Mouse (Mus musculus): Measurements from ENCODE around the gene Cdkal1. TPM values are rescaled to one million over a fixed set of nuclear protein-coding genes. Genes with fewer than 3 reads are reported as not detected.
A peak's percentile ranks its signal among the peaks of the same experiment; 100 is the strongest.

Cdkal1 gene
- polyA plus RNA-seq (2012; fragmentation: generic; extraction: Trizol), result 5.1 TPM
- long read RNA-seq, experiment 1, transcript Cdkal1-201 (16 exons, 2,629 nt), result major isoform, 5 of 12 reads
- long read RNA-seq, experiment 1, partial matches to known transcripts, result 4 of 12 reads
- long read RNA-seq, experiment 1, other reads (novel, unspliced or antisense), result 3 of 12 reads
- long read RNA-seq, experiment 2, transcript Cdkal1-201 (16 exons, 2,629 nt), result major isoform, 85 of 95 reads
- long read RNA-seq, experiment 2, partial matches to known transcripts, result 2 of 95 reads
- long read RNA-seq, experiment 2, other reads (novel, unspliced or antisense), result 7 of 95 reads

DNA sequence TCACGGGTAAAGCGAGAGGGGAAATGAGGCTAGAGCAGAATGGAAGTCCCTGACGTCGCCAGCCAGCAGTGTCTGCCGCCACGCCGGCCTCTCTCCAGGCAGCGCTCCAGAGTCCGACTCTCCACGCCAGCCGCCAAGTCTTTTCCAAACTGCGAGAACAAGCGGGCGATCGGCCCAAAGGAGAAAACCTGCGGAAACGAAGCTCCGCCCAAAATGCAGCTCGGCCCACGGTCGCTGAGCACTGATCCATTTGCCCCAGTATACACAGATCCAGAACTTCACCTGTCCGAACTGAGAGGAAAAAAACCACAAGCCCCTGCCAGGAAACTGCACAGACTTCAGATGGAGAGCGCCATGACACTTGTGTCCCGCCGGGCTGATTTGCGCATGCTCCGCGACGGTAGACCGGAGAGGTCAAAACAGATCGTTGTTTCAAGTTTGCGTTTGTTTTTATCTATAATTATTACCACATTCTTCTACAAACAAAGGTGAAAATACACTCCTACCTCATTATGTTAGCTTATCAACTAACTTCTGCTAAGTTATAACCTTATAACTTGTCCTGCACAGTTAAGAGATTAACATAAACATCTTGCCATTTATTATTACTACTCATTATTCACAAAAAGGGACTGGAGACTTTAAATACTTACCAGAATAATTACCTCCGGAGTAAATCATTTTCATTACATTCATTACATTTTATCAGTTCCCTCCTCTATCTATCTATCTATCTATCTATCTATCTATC lies at the start of gene Cdkal1:
Cdkal1 (minus strand) TSS at position 394 of the 751 bp plus-strand sequence.
- H3K79me2 ChIP-seq (ENCODE audit: control insufficient read depth, insufficient read depth), result peaks cover 50% of the 10 kb centered on the region
- TF ChIP-seq FOSL1 (IDR thresholded peaks at IDR 0.05; ENCODE audit: insufficient read depth, low read length, poor library complexity, severe bottlenecking), result no peak
- TF ChIP-seq CTCF (IDR thresholded peaks at IDR 0.05; ENCODE audit: control insufficient read depth, insufficient read depth, insufficient read length), result no peak
- TF ChIP-seq USF1 (IDR thresholded peaks at IDR 0.05; ENCODE audit: low read depth), result no peak
- peaks cover 20% of the 10 kb centered on the region for H3K36me3 ChIP-seq (ENCODE audit: control insufficient read depth, insufficient read depth)
- H3K79me3 ChIP-seq (ENCODE audit: low read depth), result peaks cover 41% of the 10 kb centered on the region
- H3K4me3 ChIP-seq (ENCODE audit: insufficient read depth, poor library complexity, severe bottlenecking), result peak within 1 kb of the TSS; percentile 65
- no peaks in the 10 kb centered on the region for H3K27me3 ChIP-seq (ENCODE audit: control insufficient read depth, insufficient read depth, insufficient read length)
- H3ac ChIP-seq (ENCODE audit: control insufficient read depth, insufficient read length, low read depth), result peak within 1 kb of the TSS; percentile 70

DNA sequence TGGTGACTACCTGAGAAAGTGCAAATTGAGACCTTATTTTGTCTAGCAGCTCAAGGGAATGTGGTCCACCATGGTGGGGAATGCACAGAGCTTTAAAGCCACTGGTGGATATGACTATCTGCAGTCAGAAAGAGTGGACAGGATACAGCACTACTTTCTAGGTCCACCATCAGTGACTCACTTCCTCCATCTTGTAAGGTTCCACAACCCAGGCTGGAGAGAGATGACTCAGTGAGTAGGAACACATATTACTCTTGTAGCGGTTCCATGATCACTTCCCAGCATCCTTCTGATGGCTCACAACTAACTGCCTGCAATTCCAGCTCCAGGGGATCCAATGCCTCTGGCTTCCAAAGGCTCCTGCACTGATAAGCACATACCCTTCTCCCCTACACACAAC lies 47.9 kb upstream of the Cdkal1 start:
- Histone ChIP-seq H3ac (ENCODE audit: control insufficient read depth, insufficient read length, low read depth) (no peak overlapping the region), H3K79me2 (ENCODE audit: control insufficient read depth, insufficient read depth) (no peaks in the 10 kb centered on the region), H3K36me3 (ENCODE audit: control insufficient read depth, insufficient read depth) (peaks cover 43% of the 10 kb centered on the region), H3K27me3 (ENCODE audit: control insufficient read depth, insufficient read depth, insufficient read length) (no peaks in the 10 kb centered on the region), H3K4me3 (ENCODE audit: insufficient read depth, poor library complexity, severe bottlenecking) (no peak overlapping the region), H3K79me3 (ENCODE audit: low read depth) (no peaks in the 10 kb centered on the region)
- no peak for TF ChIP-seq USF1 (IDR thresholded peaks at IDR 0.05; ENCODE audit: low read depth)
- no peak for TF ChIP-seq CTCF (IDR thresholded peaks at IDR 0.05; ENCODE audit: control insufficient read depth, insufficient read depth, insufficient read length)
- no peak for TF ChIP-seq FOSL1 (IDR thresholded peaks at IDR 0.05; ENCODE audit: insufficient read depth, low read length, poor library complexity, severe bottlenecking)
- no peak for TF ChIP-seq MAX (IDR thresholded peaks at IDR 0.05)
- no peak for TF ChIP-seq CEBPB (IDR thresholded peaks at IDR 0.05; ENCODE audit: low read depth)
- TF ChIP-seq MYOD1 (IDR thresholded peaks at IDR 0.05; ENCODE audit: control insufficient read depth, insufficient read length, low read depth), result no peak
- TF ChIP-seq MYOG (IDR thresholded peaks at IDR 0.05; ENCODE audit: control insufficient read depth, extremely low read depth, insufficient read length), result no peak

DNA sequence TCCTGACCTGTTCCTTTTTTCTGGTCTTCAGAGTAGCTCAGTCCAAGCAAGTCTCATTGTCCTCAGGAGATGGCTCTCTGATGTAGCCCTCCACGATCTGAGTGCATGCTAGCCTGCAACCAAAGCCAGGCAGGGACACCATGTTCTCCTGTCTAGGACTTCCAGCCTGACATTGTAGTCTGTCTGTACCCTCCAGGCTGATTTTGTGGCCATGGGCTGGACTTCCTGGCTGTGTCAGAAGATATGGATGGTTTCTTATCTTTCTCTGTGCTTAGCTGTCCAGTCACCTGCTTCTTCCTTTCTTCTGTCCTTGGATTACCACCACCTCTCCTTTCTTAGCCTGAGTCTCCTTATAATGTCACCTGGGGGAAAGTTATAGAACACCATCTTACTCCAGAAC lies 47.2 kb upstream of the Cdkal1 start:
- TF ChIP-seq CTCF (IDR thresholded peaks at IDR 0.05; ENCODE audit: control insufficient read depth, insufficient read depth, insufficient read length) (no peak), MYOG (IDR thresholded peaks at IDR 0.05; ENCODE audit: control insufficient read depth, extremely low read depth, insufficient read length) (no peak), CEBPB (IDR thresholded peaks at IDR 0.05; ENCODE audit: low read depth) (no peak), FOSL1 (IDR thresholded peaks at IDR 0.05; ENCODE audit: insufficient read depth, low read length, poor library complexity, severe bottlenecking) (no peak), MAX (IDR thresholded peaks at IDR 0.05) (no peak), MYOD1 (IDR thresholded peaks at IDR 0.05; ENCODE audit: control insufficient read depth, insufficient read length, low read depth) (no peak), USF1 (IDR thresholded peaks at IDR 0.05; ENCODE audit: low read depth) (no peak)
- Histone ChIP-seq H3ac (ENCODE audit: control insufficient read depth, insufficient read length, low read depth) (no peak overlapping the region), H3K27me3 (ENCODE audit: control insufficient read depth, insufficient read depth, insufficient read length) (no peaks in the 10 kb centered on the region), H3K4me3 (ENCODE audit: insufficient read depth, poor library complexity, severe bottlenecking) (no peak overlapping the region), H3K79me2 (ENCODE audit: control insufficient read depth, insufficient read depth) (no peaks in the 10 kb centered on the region), H3K79me3 (ENCODE audit: low read depth) (no peaks in the 10 kb centered on the region), H3K36me3 (ENCODE audit: control insufficient read depth, insufficient read depth) (peaks cover 37% of the 10 kb centered on the region)

DNA sequence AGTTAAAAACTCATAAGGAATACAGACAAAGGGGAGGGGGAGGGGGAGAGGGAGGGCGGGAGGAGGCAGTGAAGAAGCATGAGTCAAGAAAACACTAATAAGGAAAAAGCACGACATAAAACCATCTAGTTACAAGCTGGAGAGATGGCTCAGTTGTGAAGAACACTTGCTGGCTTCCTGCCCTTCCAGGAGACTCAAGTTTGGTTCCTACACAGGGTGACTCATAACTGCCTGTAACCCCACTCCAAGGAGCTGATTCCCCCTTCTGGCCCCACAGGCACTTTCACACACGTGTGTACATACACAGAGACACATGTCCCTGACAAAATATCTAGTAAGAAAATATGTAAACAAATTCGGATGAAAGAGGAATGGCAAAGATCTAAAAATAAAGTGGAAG lies 46.2 kb upstream of the Cdkal1 start:
- Histone ChIP-seq H3K36me3 (ENCODE audit: control insufficient read depth, insufficient read depth) (peaks cover 26% of the 10 kb centered on the region), H3K4me3 (ENCODE audit: insufficient read depth, poor library complexity, severe bottlenecking) (no peak overlapping the region), H3K27me3 (ENCODE audit: control insufficient read depth, insufficient read depth, insufficient read length) (no peaks in the 10 kb centered on the region), H3K79me2 (ENCODE audit: control insufficient read depth, insufficient read depth) (no peaks in the 10 kb centered on the region), H3K79me3 (ENCODE audit: low read depth) (no peaks in the 10 kb centered on the region), H3ac (ENCODE audit: control insufficient read depth, insufficient read length, low read depth) (no peak overlapping the region)
- TF ChIP-seq USF1 (IDR thresholded peaks at IDR 0.05; ENCODE audit: low read depth) (no peak), CEBPB (IDR thresholded peaks at IDR 0.05; ENCODE audit: low read depth) (no peak), MAX (IDR thresholded peaks at IDR 0.05) (no peak), FOSL1 (IDR thresholded peaks at IDR 0.05; ENCODE audit: insufficient read depth, low read length, poor library complexity, severe bottlenecking) (no peak), MYOG (IDR thresholded peaks at IDR 0.05; ENCODE audit: control insufficient read depth, extremely low read depth, insufficient read length) (no peak), MYOD1 (IDR thresholded peaks at IDR 0.05; ENCODE audit: control insufficient read depth, insufficient read length, low read depth) (no peak), CTCF (IDR thresholded peaks at IDR 0.05; ENCODE audit: control insufficient read depth, insufficient read depth, insufficient read length) (no peak)

DNA sequence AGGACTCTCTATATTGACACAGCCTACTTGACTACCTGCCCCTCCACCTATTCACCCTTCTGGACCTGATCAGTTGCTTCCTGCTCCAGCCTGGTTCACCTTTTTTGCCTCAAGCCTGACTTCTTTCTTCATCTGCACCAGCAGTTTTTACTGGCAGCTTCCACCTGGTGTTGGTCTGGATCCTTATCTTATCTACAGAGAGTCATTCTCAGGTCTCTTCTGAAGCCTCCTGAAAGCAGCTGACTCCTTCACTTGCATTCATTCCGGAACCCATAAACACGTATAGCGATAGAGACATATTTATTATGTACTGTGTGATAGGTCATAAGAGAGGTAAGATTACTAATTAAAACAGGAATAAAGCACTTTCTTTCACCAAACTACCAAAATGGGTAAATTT lies 11.3 kb upstream of the Cdkal1 start:
- Histone ChIP-seq H3K27me3 (ENCODE audit: control insufficient read depth, insufficient read depth, insufficient read length) (no peaks in the 10 kb centered on the region), H3ac (ENCODE audit: control insufficient read depth, insufficient read length, low read depth) (no peak overlapping the region), H3K36me3 (ENCODE audit: control insufficient read depth, insufficient read depth) (no peaks in the 10 kb centered on the region), H3K79me2 (ENCODE audit: control insufficient read depth, insufficient read depth) (no peaks in the 10 kb centered on the region), H3K79me3 (ENCODE audit: low read depth) (no peaks in the 10 kb centered on the region), H3K4me3 (ENCODE audit: insufficient read depth, poor library complexity, severe bottlenecking) (no peak overlapping the region)
- TF ChIP-seq MYOG (IDR thresholded peaks at IDR 0.05; ENCODE audit: control insufficient read depth, extremely low read depth, insufficient read length) (no peak), CTCF (IDR thresholded peaks at IDR 0.05; ENCODE audit: control insufficient read depth, insufficient read depth, insufficient read length) (no peak), CEBPB (IDR thresholded peaks at IDR 0.05; ENCODE audit: low read depth) (no peak), MYOD1 (IDR thresholded peaks at IDR 0.05; ENCODE audit: control insufficient read depth, insufficient read length, low read depth) (no peak)
